Mouse (Mus musculus) liver, embryonic 16.5 days (tissue): ENCODE data around the gene Rhot2. TPM values are rescaled to one million over a fixed set of nuclear protein-coding genes. Genes with fewer than 3 reads are reported as not detected.
A peak's percentile ranks its signal among the peaks of the same experiment; 100 is the strongest.

Source experiments
- ATAC-seq: fragments of 200-750 bp; cut with Nextera tagmentation; 2 replicates; pipeline ENCODE4 v1.8.0; 2017; ENCODE audit warnings: low read depth, mild to moderate bottlenecking, moderate number of reproducible peaks, moderate library complexity
- H3K27ac ChIP-seq: fragments of 300-500 bp; sonication (generic); 2 replicates; pipeline ENCODE4 v1.5.1; 2014; ENCODE audit warnings: mild to moderate bottlenecking, low read length
- H3K27me3 ChIP-seq: fragments of 300-500 bp; sonication (generic); 2 replicates; pipeline ENCODE4 v1.6.1; 2014; ENCODE audit warnings: low read depth, low read length, mixed read lengths; ENCODE audit not compliant: control insufficient read depth, insufficient read depth
- H3K36me3 ChIP-seq: fragments of 300-500 bp; sonication (generic); 2 replicates; pipeline ENCODE4 v1.6.1; 2014; ENCODE audit warnings: mild to moderate bottlenecking; ENCODE audit not compliant: control insufficient read depth, insufficient read depth
- H3K4me1 ChIP-seq: fragments of 300-500 bp; sonication (generic); 2 replicates; pipeline ENCODE4 v1.6.1; 2014; ENCODE audit warnings: low read depth, low read length, mixed read lengths; ENCODE audit not compliant: control insufficient read depth
- H3K4me2 ChIP-seq: fragments of 300-500 bp; sonication (generic); 2 replicates; pipeline ENCODE4 v1.6.1; 2014; ENCODE audit warnings: low read depth, low read length, mixed read lengths
- H3K4me3 ChIP-seq: fragments of 300-500 bp; sonication (generic); 2 replicates; pipeline ENCODE4 v1.5.1; 2014; ENCODE audit warnings: low read depth, mild to moderate bottlenecking, low read length
- H3K9ac ChIP-seq: fragments of 300-500 bp; sonication (generic); 2 replicates; pipeline ENCODE4 v1.6.1; 2014; ENCODE audit warnings: low read depth, low read length
- H3K9me3 ChIP-seq: fragments of 300-500 bp; sonication (generic); replicated peaks from 2 replicates; pipeline ENCODE4 v1.6.1; 2016; ENCODE audit warnings: low read length; ENCODE audit not compliant: control insufficient read depth
- WGBS: fragments of 180-500 bp; shearing (Covaris S2); extraction: QIAGEN DNeasy Blood & Tissue Kit; methylation state at CpG from one replicate; pipeline ENCODE4 v1.1.7; 2014; ENCODE audit not compliant: insufficient replicate concordance; 5-methylcytosine and 5-hydroxymethylcytosine counted together
- microRNA-seq: library from miRNA; unstranded; fragments of <30 nt; microRNA quantifications from one replicate; pipeline ENCODE4, GENCODE M21; 2016
- polyA plus RNA-seq: library from polyadenylated mRNA; unstranded; fragments of >200 nt; fragmentation: Nextera tagmentation; extraction: Ambion mirVana; gene quantifications from 2 replicates; pipeline ENCODE4 v1.2.1, GENCODE M21; 2015

Gene Rhot2
- polyA plus RNA-seq, 1 experiment from 2014 or later, result 11.4 TPM

- H3K4me3 ChIP-seq, result peak overlapping the region; percentile 86
- H3K4me1 ChIP-seq, result peaks cover 33% of the 10 kb centered on the region
- H3K27me3 ChIP-seq, result no peaks in the 10 kb centered on the region
- peak overlapping the region; percentile 78 for H3K9ac ChIP-seq
- peak overlapping the region; percentile 92 for H3K27ac ChIP-seq
- peak; percentile 66 for ATAC-seq
- under 1% methylated on average over 45 of the region's 45 CpGs for WGBS
- peak overlapping the region; percentile 91 for H3K4me2 ChIP-seq
- H3K9me3 ChIP-seq, result no peaks in the 10 kb centered on the region
- no peaks in the 10 kb centered on the region for H3K36me3 ChIP-seq
Observed at GRCm38 (mm10) chr17:25791843-25792527, 52.7 kb downstream of the Rhot2 start.

- peaks cover 31% of the 10 kb centered on the region for H3K4me1 ChIP-seq
- no peak for ATAC-seq
- H3K4me2 ChIP-seq, result peak overlapping the region; percentile 91
- peak overlapping the region; percentile 92 for H3K27ac ChIP-seq
- H3K27me3 ChIP-seq, result no peaks in the 10 kb centered on the region
- no peaks in the 10 kb centered on the region for H3K9me3 ChIP-seq
- peak overlapping the region; percentile 86 for H3K4me3 ChIP-seq
- peak overlapping the region; percentile 78 for H3K9ac ChIP-seq
- no peaks in the 10 kb centered on the region for H3K36me3 ChIP-seq
- 27% methylated on average over 19 of the region's 19 CpGs for WGBS
Observed at GRCm38 (mm10) chr17:25791320-25791842, 53.3 kb downstream of the Rhot2 start.

Small RNAs within 50 kb of the gene (microRNA-seq; reads per million reads assigned to microRNA genes)
- not detected for gene Mir3082

Other genes with a start within 250 kb of the Rhot2 start
- not detected in 2 replicates for gene Gng13, start 127.7 kb downstream of the Rhot2 start, polyA plus RNA-seq
- 16.3 and 18.0 TPM in 2 replicates for gene Chtf18, start 117.4 kb downstream of the Rhot2 start, polyA plus RNA-seq
- gene Rpusd1, start 117.2 kb downstream of the Rhot2 start, polyA plus RNA-seq, result 5.2 TPM in 2 replicates
- not detected in 2 replicates for gene Mslnl, start 108.8 kb downstream of the Rhot2 start, polyA plus RNA-seq
- gene Msln, start 90.5 kb downstream of the Rhot2 start, polyA plus RNA-seq, result 2.8 and 3.4 TPM in 2 replicates
- 12.1 and 13.8 TPM in 2 replicates for gene Narfl, start 71.1 kb downstream of the Rhot2 start, polyA plus RNA-seq
- 6.9 and 7.0 TPM in 2 replicates for gene Haghl, start 59.2 kb downstream of the Rhot2 start, polyA plus RNA-seq
- 0.04 and 0.07 TPM in 2 replicates for gene Ccdc78, start 58.3 kb downstream of the Rhot2 start, polyA plus RNA-seq
- 54.1 and 57.1 TPM in 2 replicates for gene Fam173a, start 52.0 kb downstream of the Rhot2 start, polyA plus RNA-seq
- not detected in 2 replicates for gene AC134908.4, start 49.2 kb downstream of the Rhot2 start, polyA plus RNA-seq
- gene Metrn, start 47.7 kb downstream of the Rhot2 start, polyA plus RNA-seq, result 11.8 and 12.1 TPM in 2 replicates
- 0.09 and 0.17 TPM in 2 replicates for gene Fbxl16, start 35.8 kb downstream of the Rhot2 start, polyA plus RNA-seq
- 10.8 and 11.6 TPM in 2 replicates for gene Wdr24, start 21.2 kb downstream of the Rhot2 start, polyA plus RNA-seq
- 20.7 and 23.5 TPM in 2 replicates for gene Jmjd8, start 16.0 kb downstream of the Rhot2 start, polyA plus RNA-seq
- 106 and 112 TPM in 2 replicates for gene Stub1, start 11.4 kb downstream of the Rhot2 start, polyA plus RNA-seq
- gene Rhbdl1, start 7.6 kb downstream of the Rhot2 start, polyA plus RNA-seq, result 0.30 and 0.45 TPM in 2 replicates
- 0.64 and 0.65 TPM in 2 replicates for gene Gm20683, start 3.1 kb downstream of the Rhot2 start, polyA plus RNA-seq
- gene Wdr90, start 16.6 kb upstream of the Rhot2 start, polyA plus RNA-seq, result 7.2 and 7.8 TPM in 2 replicates
- gene Mcrip2, start 23.9 kb upstream of the Rhot2 start, polyA plus RNA-seq, result 32.8 and 37.0 TPM in 2 replicates
- gene Mettl26, start 30.2 kb upstream of the Rhot2 start, polyA plus RNA-seq, result 47.8 and 50.5 TPM in 2 replicates
- 0.30 and 0.42 TPM in 2 replicates for gene Wfikkn1, start 36.0 kb upstream of the Rhot2 start, polyA plus RNA-seq
- 6.2 and 7.0 TPM in 2 replicates for gene Rab40c, start 74.9 kb upstream of the Rhot2 start, polyA plus RNA-seq
- 147 and 154 TPM in 2 replicates for gene Pigq, start 100.1 kb upstream of the Rhot2 start, polyA plus RNA-seq
- gene Nhlrc4, start 100.1 kb upstream of the Rhot2 start, polyA plus RNA-seq, result 6.8 and 7.8 TPM in 2 replicates
- 0.13 and 0.16 TPM in 2 replicates for gene A930017K11Rik, start 107.7 kb upstream of the Rhot2 start, polyA plus RNA-seq
- 8.0 and 9.9 TPM in 2 replicates for gene Capn15, start 140.9 kb upstream of the Rhot2 start, polyA plus RNA-seq
- 1.4 and 1.7 TPM in 2 replicates for gene Rab11fip3, start 224.7 kb upstream of the Rhot2 start, polyA plus RNA-seq
- gene Decr2, start 245.5 kb upstream of the Rhot2 start, polyA plus RNA-seq, result 21.2 and 26.3 TPM in 2 replicates